Mouse (Mus musculus) CH12.LX (cell line): ENCODE measurements at regions not wholly inside any gene's neighbourhood (a gene's known extent, or its start where the extent isn't known, plus 50 kb on each side); places are given as distances from the start of the nearest gene placed in this dataset.
"Not testable (repeated sequence)": the region's sequence is repeated elsewhere in the genome, so short reads cannot be mapped to it uniquely, and the experiment has no call there.

Source experiments
- DNase-seq: peaks from one replicate; pipeline ENCODE4 v3.0.0-alpha.2; 2013; ENCODE audit errors: extremely low read depth
- H3K27ac ChIP-seq: 2 replicates; pipeline ENCODE4 v1.5.1; 2012; ENCODE audit warnings: low read depth, mild to moderate bottlenecking, control low read depth, moderate library complexity; ENCODE audit not compliant: insufficient read depth
- H3K27me3 ChIP-seq: replicated peaks from 2 replicates; pipeline ENCODE3; 2012; ENCODE audit warnings: inconsistent platforms
- H3K36me3 ChIP-seq, 2 experiments: replicated peaks in 1 of 2; 2 replicates each; pipeline versions ENCODE3 to v1.6.1; 2012; ENCODE audit warnings: inconsistent platforms in 1 of 2, low read length in 1 of 2, mild to moderate bottlenecking in 1 of 2, mixed read lengths in 1 of 2, moderate library complexity in 1 of 2; ENCODE audit not compliant: control insufficient read depth in 1 of 2, insufficient read depth in 1 of 2
- H3K4me1 ChIP-seq, 2 experiments: 2 replicates each; pipeline ENCODE4 v1.6.1; 2012; ENCODE audit warnings: inconsistent platforms in 1 of 2, moderate library complexity in 1 of 2; ENCODE audit not compliant: insufficient read depth in 2 of 2, control insufficient read depth in 1 of 2
- H3K4me2 ChIP-seq: 2 replicates; pipeline ENCODE4 v1.6.1; 2012; ENCODE audit warnings: low read depth, mild to moderate bottlenecking, control low read depth; ENCODE audit not compliant: poor library complexity, insufficient read depth, severe bottlenecking
- H3K4me3 ChIP-seq, 3 experiments: fragments of 150-350 bp in 1 of 3; sonication (generic) in 1 of 3; replicated peaks in 1 of 3; 2 replicates each; pipeline versions ENCODE3 to v1.5.1; 2011 to 2012; ENCODE audit warnings: low read depth in 2 of 3, low read length in 2 of 3, mild to moderate bottlenecking in 2 of 3, moderate library complexity in 2 of 3, control low read depth in 1 of 3, improper control_type of control experiment in 1 of 3, inconsistent platforms in 1 of 3, mixed read lengths in 1 of 3; ENCODE audit not compliant: poor library complexity in 1 of 3
- H3K79me2 ChIP-seq: replicated peaks from 2 replicates; pipeline ENCODE4 v1.6.1; 2012; ENCODE audit warnings: mild to moderate bottlenecking, moderate library complexity; ENCODE audit not compliant: control insufficient read depth, poor library complexity, insufficient read depth, severe bottlenecking; ENCODE audit errors: extremely low read depth
- H3K9ac ChIP-seq: 2 replicates; pipeline ENCODE4 v1.6.1; 2012; ENCODE audit warnings: low read depth, mild to moderate bottlenecking, control low read depth, moderate library complexity; ENCODE audit not compliant: insufficient read depth
- H3K9me3 ChIP-seq: replicated peaks from 2 replicates; pipeline ENCODE3; 2012; ENCODE audit warnings: low read length, inconsistent platforms, mixed read lengths
- dilution Hi-C: fragments of 300-500 bp; cut with MboI; formaldehyde crosslinking; loops from 2 replicates; pipeline ENCODE4 v1.14.3; 2020; ENCODE audit warnings: low sequenced_read_pairs; ENCODE audit not compliant: extremely low pct_unique_long_range_greater_than_20kb, extremely low pct_ligation_motif_present
- in situ Hi-C: fragments of 300-500 bp; cut with MboI; formaldehyde crosslinking; loops from 3 replicates; pipeline ENCODE4 v1.14.3; 2019; ENCODE audit warnings: low sequenced_read_pairs, low pct_ligation_motif_present, low pct_unique_long_range_greater_than_20kb, mixed read lengths

DNA sequence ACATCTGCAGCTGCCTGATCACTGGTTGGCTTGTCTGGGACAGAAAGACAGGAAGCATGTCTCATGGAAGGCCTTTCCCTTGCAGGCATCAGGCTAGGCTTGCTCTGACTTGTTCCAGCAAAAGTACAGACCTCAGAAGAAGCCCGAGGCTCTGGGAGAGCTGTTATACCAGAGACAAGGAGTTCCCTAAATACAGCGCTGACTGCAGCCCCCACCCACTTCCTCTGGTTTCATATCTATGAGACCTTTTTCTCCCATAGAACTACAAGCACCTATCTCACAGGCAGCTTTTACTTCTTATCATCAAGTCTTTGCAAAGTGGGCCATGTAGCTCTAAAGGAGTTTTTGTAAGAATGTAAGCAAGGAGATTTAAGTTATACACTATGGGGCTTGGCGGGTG, 312.2 kb upstream of the Vmn1r3 start:
- H3K36me3 ChIP-seq, H3K27ac ChIP-seq, H3K4me3 ChIP-seq, H3K9me3 ChIP-seq, DNase-seq, H3K9ac ChIP-seq, H3K4me1 ChIP-seq, H3K4me2 ChIP-seq, in situ Hi-C loops, dilution Hi-C loops, H3K27me3 ChIP-seq, H3K79me2 ChIP-seq: not testable (repeated sequence)

- not testable (repeated sequence) for H3K9ac ChIP-seq, DNase-seq, H3K79me2 ChIP-seq
Measured at GRCm38 (mm10) chr4:3495987-3496386, 310.8 kb upstream of the Vmn1r3 start.

DNA sequence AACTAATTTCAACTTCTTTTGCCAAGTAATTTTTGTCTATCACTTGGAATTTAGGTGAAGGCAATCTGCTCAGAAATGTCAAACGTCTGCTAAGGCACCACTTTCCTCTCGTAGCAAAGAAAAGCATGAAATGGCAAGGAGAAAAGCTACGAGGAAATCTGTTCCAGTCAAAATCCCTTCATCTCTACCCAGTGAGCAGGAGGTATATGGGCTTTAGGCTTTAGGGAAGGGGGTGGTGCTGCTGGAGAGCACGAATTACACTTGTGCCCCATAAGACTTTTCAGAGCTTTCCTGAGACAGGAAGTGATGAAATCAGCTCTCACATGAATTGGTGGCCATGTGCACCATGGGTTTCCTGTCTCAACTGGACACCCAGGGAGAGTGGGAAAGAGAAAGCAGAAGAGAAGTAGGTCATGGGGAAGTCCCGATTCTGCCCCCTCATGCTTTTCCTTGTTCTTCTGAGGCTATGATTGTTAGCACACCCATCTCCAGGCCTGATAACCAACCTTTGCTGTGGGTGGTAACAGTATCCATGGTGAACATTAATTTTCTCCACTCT, 309.0 kb upstream of the Vmn1r3 start:
- H3K9me3 ChIP-seq, H3K27ac ChIP-seq, H3K9ac ChIP-seq, H3K4me1 ChIP-seq, H3K4me2 ChIP-seq, dilution Hi-C loops, H3K27me3 ChIP-seq, H3K79me2 ChIP-seq, DNase-seq, H3K36me3 ChIP-seq, H3K4me3 ChIP-seq, in situ Hi-C loops: not testable (repeated sequence)

More at GRCm38 (mm10) chr4:3495987-3496386, 310.8 kb upstream of the Vmn1r3 start:
- in situ Hi-C loops, H3K27ac ChIP-seq, dilution Hi-C loops, H3K36me3 ChIP-seq, H3K9me3 ChIP-seq, H3K27me3 ChIP-seq, H3K4me2 ChIP-seq, H3K4me1 ChIP-seq, H3K4me3 ChIP-seq: not testable (repeated sequence)

GRCm38 (mm10) chr4:3490901-3491300, 305.7 kb upstream of the Vmn1r3 start:
- H3K9me3 ChIP-seq, DNase-seq, H3K4me1 ChIP-seq, H3K9ac ChIP-seq, H3K27me3 ChIP-seq, dilution Hi-C loops, H3K36me3 ChIP-seq, H3K4me3 ChIP-seq, H3K4me2 ChIP-seq, H3K79me2 ChIP-seq, H3K27ac ChIP-seq, in situ Hi-C loops: not testable (repeated sequence)
